Comparison of ENCODE assay signal across 26 mouse cellular contexts in genomic region chr11:12661824-12662443, GRCm38 (mm10).
DNase-seq lines count a peak whose midpoint lies in the region; ATAC-seq lines count a peak whose summit lies in the region.
"Had no signal": no experiment of that assay in that cellular context is flagged by ENCODE, and none has a peak within 500 bp of the region (broad histone marks: within the 10 kb centered on the region; RNA-seq: fewer than 3 reads in every experiment).

No protein-coding gene starts in this region.

- no peaks in the 10 kb centered on the region for H3K27me3 ChIP-seq in embryonic facial prominence, embryonic 14.5 days (replicated peaks; ENCODE audit: control insufficient read depth, insufficient read depth, low read length)
- no peaks in the 10 kb centered on the region for H3K27me3 ChIP-seq in embryonic facial prominence, embryonic 10.5 days (replicated peaks; ENCODE audit: low read depth, poor library complexity, severe bottlenecking)
- H3K27me3 ChIP-seq in forebrain, embryonic 13.5 days: no peaks in the 10 kb centered on the region
- H3K27me3 ChIP-seq in forebrain, embryonic 10.5 days (ENCODE audit: poor library complexity, severe bottlenecking): no peaks in the 10 kb centered on the region
- no peaks in the 10 kb centered on the region for H3K27me3 ChIP-seq in midbrain, embryonic 12.5 days
- no peaks in the 10 kb centered on the region for H3K27me3 ChIP-seq in midbrain, embryonic 16.5 days (ENCODE audit: control insufficient read depth, insufficient read depth, low read depth, low read length)
- no peaks in the 10 kb centered on the region for H3K27me3 ChIP-seq in midbrain, embryonic 15.5 days (replicated peaks)
- no peaks in the 10 kb centered on the region for H3K27me3 ChIP-seq in liver, embryonic 12.5 days (replicated peaks)
- H3K27me3 ChIP-seq: embryonic facial prominence, embryonic 12.5 days; heart, embryonic 12.5 days; heart, embryonic 15.5 days; hindbrain, embryonic 13.5 days; intestine, embryonic 15.5 days had no signal

- no peak overlapping the region for H3K9ac ChIP-seq in embryonic facial prominence, embryonic 14.5 days (ENCODE audit: low read depth, low read length)
- H3K9ac ChIP-seq in forebrain, embryonic 13.5 days: no peak overlapping the region
- H3K9ac ChIP-seq in midbrain, embryonic 12.5 days (replicated peaks): no peak overlapping the region
- H3K9ac ChIP-seq in midbrain, embryonic 16.5 days (ENCODE audit: low read depth, low read length): no peak overlapping the region
- H3K9ac ChIP-seq in midbrain, embryonic 15.5 days: no peak overlapping the region
- no peak overlapping the region for H3K9ac ChIP-seq in liver, embryonic 12.5 days
- H3K9ac ChIP-seq: embryonic facial prominence, embryonic 12.5 days; heart, embryonic 12.5 days; heart, embryonic 15.5 days; hindbrain, embryonic 13.5 days; intestine, embryonic 15.5 days had no signal

- no peak overlapping the region for H3K4me2 ChIP-seq in embryonic facial prominence, embryonic 14.5 days (ENCODE audit: low read depth, low read length)
- H3K4me2 ChIP-seq in forebrain, embryonic 13.5 days: no peak overlapping the region
- H3K4me2 ChIP-seq in midbrain, embryonic 12.5 days (replicated peaks): no peak overlapping the region
- H3K4me2 ChIP-seq in midbrain, embryonic 16.5 days (ENCODE audit: low read length): no peak overlapping the region
- no peak overlapping the region for H3K4me2 ChIP-seq in midbrain, embryonic 15.5 days
- no peak overlapping the region for H3K4me2 ChIP-seq in liver, embryonic 12.5 days
- H3K4me2 ChIP-seq: embryonic facial prominence, embryonic 12.5 days; heart, embryonic 12.5 days; heart, embryonic 15.5 days; hindbrain, embryonic 13.5 days; intestine, embryonic 15.5 days had no signal

- H3K36me3 ChIP-seq in embryonic facial prominence, embryonic 14.5 days (ENCODE audit: control insufficient read depth, insufficient read depth, low read length): no peaks in the 10 kb centered on the region
- H3K36me3 ChIP-seq in embryonic facial prominence, embryonic 10.5 days (replicated peaks): no peaks in the 10 kb centered on the region
- H3K36me3 ChIP-seq in forebrain, embryonic 13.5 days (ENCODE audit: poor library complexity, severe bottlenecking): no peaks in the 10 kb centered on the region
- no peaks in the 10 kb centered on the region for H3K36me3 ChIP-seq in forebrain, embryonic 10.5 days (replicated peaks)
- no peaks in the 10 kb centered on the region for H3K36me3 ChIP-seq in midbrain, embryonic 12.5 days
- no peaks in the 10 kb centered on the region for H3K36me3 ChIP-seq in midbrain, embryonic 16.5 days (ENCODE audit: control insufficient read depth, insufficient read depth, low read length)
- no peaks in the 10 kb centered on the region for H3K36me3 ChIP-seq in midbrain, embryonic 15.5 days (replicated peaks)
- H3K36me3 ChIP-seq in liver, embryonic 12.5 days: no peaks in the 10 kb centered on the region
- H3K36me3 ChIP-seq: embryonic facial prominence, embryonic 12.5 days; heart, embryonic 12.5 days; heart, embryonic 15.5 days; hindbrain, embryonic 10.5 days; hindbrain, embryonic 13.5 days; intestine, embryonic 15.5 days had no signal

- no peak overlapping the region for H3K4me3 ChIP-seq in embryonic facial prominence, embryonic 14.5 days (ENCODE audit: low read depth, low read length)
- H3K4me3 ChIP-seq in embryonic facial prominence, embryonic 10.5 days: no peak overlapping the region
- H3K4me3 ChIP-seq in forebrain, embryonic 13.5 days: no peak overlapping the region
- no peak overlapping the region for H3K4me3 ChIP-seq in forebrain, embryonic 10.5 days
- no peak overlapping the region for H3K4me3 ChIP-seq in midbrain, embryonic 12.5 days
- no peak overlapping the region for H3K4me3 ChIP-seq in midbrain, embryonic 16.5 days (ENCODE audit: low read depth, low read length)
- H3K4me3 ChIP-seq in midbrain, embryonic 15.5 days: no peak overlapping the region
- no peak overlapping the region for H3K4me3 ChIP-seq in liver, embryonic 12.5 days
- H3K4me3 ChIP-seq: embryonic facial prominence, embryonic 12.5 days; erythroblast, embryonic 14.5 days; heart, embryonic 12.5 days; heart, embryonic 15.5 days; hindbrain, embryonic 10.5 days; hindbrain, embryonic 13.5 days; intestine, embryonic 15.5 days had no signal

- no peak for DNase-seq in embryonic facial prominence, embryonic 14.5 days (ENCODE audit: low spot score)
- DNase-seq in embryonic facial prominence, embryonic 10.5 days (ENCODE audit: low spot score): no peak
- DNase-seq in forebrain, embryonic 10.5 days (ENCODE audit: extremely low spot score, low spot score): no peak
- DNase-seq: adrenal gland, adult 8-10 months; adrenal gland, postnatal 25 days; cerebellum, adult 18-20 months; cerebellum, adult 9-10 months; cerebellum, postnatal 14 days; gastrocnemius, postnatal 25 days; heart, adult 18-20 months; heart, postnatal 10 days; heart, postnatal 36 days had no signal

- H3K27ac ChIP-seq in embryonic facial prominence, embryonic 14.5 days (replicated peaks; ENCODE audit: low read depth, low read length): no peak overlapping the region
- H3K27ac ChIP-seq in embryonic facial prominence, embryonic 10.5 days (replicated peaks): no peak overlapping the region
- no peak overlapping the region for H3K27ac ChIP-seq in forebrain, embryonic 13.5 days
- no peak overlapping the region for H3K27ac ChIP-seq in forebrain, embryonic 10.5 days
- H3K27ac ChIP-seq in midbrain, embryonic 12.5 days (replicated peaks): no peak overlapping the region
- H3K27ac ChIP-seq in midbrain, embryonic 16.5 days (ENCODE audit: low read length): no peak overlapping the region
- no peak overlapping the region for H3K27ac ChIP-seq in midbrain, embryonic 15.5 days
- no peak overlapping the region for H3K27ac ChIP-seq in liver, embryonic 12.5 days
- H3K27ac ChIP-seq: embryonic facial prominence, embryonic 12.5 days; heart, embryonic 15.5 days; hindbrain, embryonic 10.5 days; hindbrain, embryonic 13.5 days; intestine, embryonic 15.5 days had no signal

- H3K9me3 ChIP-seq in embryonic facial prominence, embryonic 14.5 days (ENCODE audit: control insufficient read depth, low read length): no peaks in the 10 kb centered on the region
- no peaks in the 10 kb centered on the region for H3K9me3 ChIP-seq in embryonic facial prominence, embryonic 10.5 days
- no peaks in the 10 kb centered on the region for H3K9me3 ChIP-seq in forebrain, embryonic 13.5 days (replicated peaks)
- 0 out of 2 replicates have a peak, but pooled peaks cover 3% of the 10 kb centered on the region for H3K9me3 ChIP-seq in forebrain, embryonic 10.5 days
- H3K9me3 ChIP-seq in midbrain, embryonic 12.5 days: no peaks in the 10 kb centered on the region
- no peaks in the 10 kb centered on the region for H3K9me3 ChIP-seq in midbrain, embryonic 16.5 days (replicated peaks; ENCODE audit: control insufficient read depth, low read length, poor library complexity, severe bottlenecking)
- no peaks in the 10 kb centered on the region for H3K9me3 ChIP-seq in midbrain, embryonic 15.5 days
- H3K9me3 ChIP-seq in liver, embryonic 12.5 days (replicated peaks): no peaks in the 10 kb centered on the region
- H3K9me3 ChIP-seq: embryonic facial prominence, embryonic 12.5 days; heart, embryonic 12.5 days; heart, embryonic 15.5 days; hindbrain, embryonic 10.5 days; hindbrain, embryonic 13.5 days; intestine, embryonic 15.5 days had no signal

- peak; percentile 12; the same call in 1 of the 2 replicates for ATAC-seq in embryonic facial prominence, embryonic 14.5 days (ENCODE audit: low read depth)
- ATAC-seq in forebrain, embryonic 13.5 days: peak; percentile 19; the same call in 1 of the 2 replicates
- ATAC-seq in midbrain, embryonic 12.5 days (ENCODE audit: low FRiP score, low read depth): peak; percentile 66
- no peak for ATAC-seq in midbrain, embryonic 16.5 days
- peak; percentile 33; the same call in 1 of the 2 replicates for ATAC-seq in midbrain, embryonic 15.5 days (replicated peaks)
- ATAC-seq in liver, embryonic 12.5 days: no peak
- ATAC-seq: activated CD4-positive, CD25-positive, alpha-beta regulatory T cell, adult 4 months; hindbrain, embryonic 16.5 days; intestine, embryonic 15.5 days had no signal

- 79% methylated on average over 3 of the region's 3 CpGs for WGBS in embryonic facial prominence, embryonic 14.5 days
- WGBS in embryonic facial prominence, embryonic 10.5 days: 81% methylated on average over 3 of the region's 3 CpGs
- 24% methylated on average over 3 of the region's 3 CpGs for WGBS in forebrain, embryonic 13.5 days
- WGBS in forebrain, embryonic 10.5 days: 56% methylated on average over 3 of the region's 3 CpGs
- 49% methylated on average over 3 of the region's 3 CpGs for WGBS in midbrain, embryonic 12.5 days
- 33% methylated on average over 3 of the region's 3 CpGs for WGBS in midbrain, embryonic 16.5 days
- WGBS in midbrain, embryonic 15.5 days: 23% methylated on average over 3 of the region's 3 CpGs
- WGBS in liver, embryonic 12.5 days (ENCODE audit: insufficient replicate concordance): 72% methylated on average over 3 of the region's 3 CpGs

- H3K4me1 ChIP-seq in embryonic facial prominence, embryonic 14.5 days (ENCODE audit: control insufficient read depth, insufficient read depth, low read length): no peaks in the 10 kb centered on the region
- no peaks in the 10 kb centered on the region for H3K4me1 ChIP-seq in embryonic facial prominence, embryonic 10.5 days
- no peaks in the 10 kb centered on the region for H3K4me1 ChIP-seq in forebrain, embryonic 13.5 days
- H3K4me1 ChIP-seq in forebrain, embryonic 10.5 days: peaks cover 10% of the 10 kb centered on the region
- 0 out of 2 replicates have a peak, but pooled peaks cover 6% of the 10 kb centered on the region for H3K4me1 ChIP-seq in midbrain, embryonic 12.5 days
- H3K4me1 ChIP-seq in midbrain, embryonic 16.5 days (ENCODE audit: control insufficient read depth, insufficient read depth, low read length): no peaks in the 10 kb centered on the region
- no peaks in the 10 kb centered on the region for H3K4me1 ChIP-seq in midbrain, embryonic 15.5 days
- no peaks in the 10 kb centered on the region for H3K4me1 ChIP-seq in liver, embryonic 12.5 days
- H3K4me1 ChIP-seq: embryonic facial prominence, embryonic 12.5 days; heart, embryonic 12.5 days; heart, embryonic 15.5 days; hindbrain, embryonic 10.5 days; hindbrain, embryonic 13.5 days; intestine, embryonic 15.5 days had no signal

Comparison
In these comparisons a context has a peak if more than half of its experiments do, and no peak if none do; other contexts are left out.
1. ATAC-seq: peak in embryonic facial prominence, embryonic 14.5 days (single experiment), forebrain, embryonic 13.5 days (single experiment), midbrain, embryonic 12.5 days (single experiment) and midbrain, embryonic 15.5 days (single experiment); none in midbrain, embryonic 16.5 days (single experiment) and liver, embryonic 12.5 days (single experiment).